Mouse (Mus musculus) MEL (cell line): Measurements from ENCODE around the gene Gm45233. TPM values are rescaled to one million over a fixed set of nuclear protein-coding genes. Genes with fewer than 3 reads are reported as not detected.
A peak's percentile ranks its signal among the peaks of the same experiment; 100 is the strongest.

ENCODE experiments used
- DNase-seq: peaks from one replicate; pipeline ENCODE4 v3.0.0; 2011; ENCODE audit warnings: low read depth, low spot score
- H3K27ac ChIP-seq: 2 replicates; pipeline ENCODE4 v1.5.1; 2012; ENCODE audit warnings: low read depth, mild to moderate bottlenecking, control low read depth, low read length, moderate library complexity; ENCODE audit not compliant: control insufficient read depth
- H3K27me3 ChIP-seq, 2 experiments: fragments of 150-350 bp in 1 of 2; sonication (generic) in 1 of 2; 2 replicates each; pipeline ENCODE4 v1.6.1; 2012; ENCODE audit warnings: low read length in 2 of 2, mild to moderate bottlenecking in 2 of 2, improper control_type of control experiment in 1 of 2, moderate library complexity in 1 of 2; ENCODE audit not compliant: insufficient read depth in 2 of 2, control insufficient read depth in 1 of 2
- H3K36me3 ChIP-seq, 2 experiments: 2 replicates each; pipeline ENCODE4 v1.6.1; 2012 to 2014; ENCODE audit warnings: low read length in 2 of 2, improper control_type of control experiment in 1 of 2, inconsistent platforms in 1 of 2, mild to moderate bottlenecking in 1 of 2; ENCODE audit not compliant: insufficient read depth in 2 of 2, control insufficient read depth in 1 of 2
- H3K4me1 ChIP-seq, 2 experiments: fragments of 150-350 bp in 1 of 2; sonication (generic) in 1 of 2; 2 replicates each; pipeline ENCODE4 v1.6.1; 2012; ENCODE audit warnings: low read length in 2 of 2, improper control_type of control experiment in 1 of 2, mild to moderate bottlenecking in 1 of 2; ENCODE audit not compliant: insufficient read depth in 2 of 2, control insufficient read depth in 1 of 2
- H3K4me3 ChIP-seq, 2 experiments: fragments of 150-350 bp in 1 of 2; sonication (generic) in 1 of 2; 2 replicates each; pipeline ENCODE4 v1.5.1; 2012; ENCODE audit warnings: low read depth in 2 of 2, low read length in 2 of 2, mild to moderate bottlenecking in 2 of 2, moderate library complexity in 2 of 2, control low read depth in 1 of 2, improper control_type of control experiment in 1 of 2; ENCODE audit not compliant: control insufficient read depth in 1 of 2, insufficient read depth in 1 of 2
- H3K79me2 ChIP-seq: 2 replicates; pipeline ENCODE4 v1.6.1; 2012; ENCODE audit warnings: mild to moderate bottlenecking, low read length, moderate library complexity; ENCODE audit not compliant: control insufficient read depth, poor library complexity, insufficient read depth
- H3K9ac ChIP-seq: 2 replicates; pipeline ENCODE4 v1.6.1; 2012; ENCODE audit warnings: low read depth, mild to moderate bottlenecking, control low read depth, low read length, moderate library complexity; ENCODE audit not compliant: control insufficient read depth, poor library complexity, severe bottlenecking
- H3K9me3 ChIP-seq: fragments of 150-350 bp; sonication (generic); replicated peaks from 2 replicates; pipeline ENCODE4 v1.6.1; 2012; ENCODE audit warnings: mild to moderate bottlenecking, low read length, improper control_type of control experiment, moderate library complexity; ENCODE audit not compliant: insufficient read depth
- BHLHE40 ChIP-seq: IDR thresholded peaks from 2 replicates; pipeline ENCODE4 v1.6.1; 2012; ENCODE audit warnings: low read depth, mild to moderate bottlenecking, inconsistent platforms, low read length, improper control_type of control experiment, borderline replicate concordance
- CHD1 ChIP-seq: IDR thresholded peaks from 2 replicates; pipeline ENCODE4 v1.6.1; 2012; ENCODE audit warnings: low read depth, mild to moderate bottlenecking, inconsistent platforms, low read length, improper control_type of control experiment
- CHD2 ChIP-seq: IDR thresholded peaks from 2 replicates; pipeline ENCODE4 v1.6.1; 2011; ENCODE audit warnings: low read length, improper control_type of control experiment
- CTCF ChIP-seq, 3 experiments: IDR thresholded peaks in 2 of 3; conservative IDR thresholded peaks in 1 of 3; 2 replicates each; pipeline ENCODE4 v1.5.1; 2011 to 2012; ENCODE audit warnings: low read length in 3 of 3, low read depth in 2 of 3, mild to moderate bottlenecking in 2 of 3, improper control_type of control experiment in 1 of 3, inconsistent platforms in 1 of 3, mixed read lengths in 1 of 3, moderate library complexity in 1 of 3; ENCODE audit not compliant: control insufficient read depth in 1 of 3, insufficient read depth in 1 of 3, poor library complexity in 1 of 3, severe bottlenecking in 1 of 3
- E2F4 ChIP-seq: IDR thresholded peaks from 2 replicates; pipeline ENCODE4 v1.6.1; 2011; ENCODE audit warnings: low read depth, low read length, improper control_type of control experiment, borderline replicate concordance
- ELF1 ChIP-seq: IDR thresholded peaks from 2 replicates; pipeline ENCODE4 v1.6.1; 2014; ENCODE audit warnings: low read depth, mild to moderate bottlenecking, inconsistent platforms, low read length, improper control_type of control experiment, moderate library complexity
- EP300 ChIP-seq, 2 experiments: IDR thresholded peaks; 2 replicates each; pipeline ENCODE4 v1.6.1; 2011; ENCODE audit warnings: improper control_type of control experiment in 2 of 2, low read length in 2 of 2, low read depth in 1 of 2, mild to moderate bottlenecking in 1 of 2
- ETS1 ChIP-seq: IDR thresholded peaks from 2 replicates; pipeline ENCODE4 v1.6.1; 2012; ENCODE audit warnings: low read depth, mild to moderate bottlenecking, inconsistent platforms, low read length, improper control_type of control experiment, moderate library complexity
- GABPA ChIP-seq: IDR thresholded peaks from 2 replicates; pipeline ENCODE4 v1.6.1; 2012; ENCODE audit warnings: low read depth, mild to moderate bottlenecking, inconsistent platforms, low read length, improper control_type of control experiment, moderate library complexity
- GATA1 ChIP-seq: IDR thresholded peaks from 2 replicates; pipeline ENCODE4 v1.6.1; 2011; ENCODE audit warnings: low read depth, low read length, improper control_type of control experiment
- HCFC1 ChIP-seq: IDR thresholded peaks from 2 replicates; pipeline ENCODE4 v1.6.1; 2012; ENCODE audit warnings: low read depth, mild to moderate bottlenecking, inconsistent platforms, low read length, improper control_type of control experiment, moderate library complexity
- JUND ChIP-seq: IDR thresholded peaks from 2 replicates; pipeline ENCODE4 v1.6.1; 2011; ENCODE audit warnings: low read depth, mild to moderate bottlenecking, improper control_type of control experiment, low read length
- KAT2A ChIP-seq: conservative IDR thresholded peaks from 2 replicates; pipeline ENCODE4 v1.6.1; 2012; ENCODE audit warnings: low read depth, low read length, improper control_type of control experiment, inconsistent platforms
- MAX ChIP-seq: IDR thresholded peaks from 2 replicates; pipeline ENCODE4 v1.6.1; 2011; ENCODE audit warnings: low read length, improper control_type of control experiment
- MAZ ChIP-seq: IDR thresholded peaks from 2 replicates; pipeline ENCODE4 v1.6.1; 2012; ENCODE audit warnings: low read depth, mild to moderate bottlenecking, inconsistent platforms, low read length, improper control_type of control experiment
- MEF2A ChIP-seq: IDR thresholded peaks from 2 replicates; pipeline ENCODE4 v1.6.1; 2014; ENCODE audit warnings: low read depth, mild to moderate bottlenecking, inconsistent platforms, low read length, improper control_type of control experiment; ENCODE audit not compliant: poor library complexity, insufficient replicate concordance, severe bottlenecking; ENCODE audit errors: extremely low read depth
- MXI1 ChIP-seq: IDR thresholded peaks from 2 replicates; pipeline ENCODE4 v1.6.1; 2011; ENCODE audit warnings: mild to moderate bottlenecking, low read depth, low read length, improper control_type of control experiment
- MYB ChIP-seq: IDR thresholded peaks from 2 replicates; pipeline ENCODE4 v1.6.1; 2011; ENCODE audit warnings: mild to moderate bottlenecking, low read depth, low read length, improper control_type of control experiment
- MYC ChIP-seq: IDR thresholded peaks from 2 replicates; pipeline ENCODE4 v1.6.1; 2011; ENCODE audit warnings: low read depth, mild to moderate bottlenecking, low read length, improper control_type of control experiment, moderate library complexity
- NELFE ChIP-seq: IDR thresholded peaks from 2 replicates; pipeline ENCODE4 v1.6.1; 2011; ENCODE audit warnings: low read depth, low read length, improper control_type of control experiment
- NRF1 ChIP-seq: IDR thresholded peaks from 2 replicates; pipeline ENCODE4 v1.6.1; 2014; ENCODE audit warnings: low read depth, mild to moderate bottlenecking, inconsistent platforms, low read length, improper control_type of control experiment, moderate library complexity; ENCODE audit not compliant: poor library complexity, insufficient read depth, severe bottlenecking
- POLR2A ChIP-seq, 2 experiments: IDR thresholded peaks; 2 replicates each; pipeline ENCODE4 v1.6.1; 2011 to 2012; ENCODE audit warnings: low read length in 2 of 2, mild to moderate bottlenecking in 2 of 2, control low read depth in 1 of 2, improper control_type of control experiment in 1 of 2, low read depth in 1 of 2, moderate library complexity in 1 of 2; ENCODE audit not compliant: control insufficient read depth in 1 of 2, insufficient read depth in 1 of 2, poor library complexity in 1 of 2
- POLR2AphosphoS2 ChIP-seq: IDR thresholded peaks from 2 replicates; pipeline ENCODE4 v1.6.1; 2011; ENCODE audit warnings: low read length, improper control_type of control experiment
- POLR2AphosphoS5 ChIP-seq: IDR thresholded peaks from 2 replicates; pipeline ENCODE4 v1.6.1; 2012; ENCODE audit warnings: low read depth, borderline replicate concordance, mild to moderate bottlenecking, inconsistent platforms, low read length, moderate library complexity, mixed read lengths
- RAD21 ChIP-seq: IDR thresholded peaks from 2 replicates; pipeline ENCODE4 v1.6.1; 2011; ENCODE audit warnings: mild to moderate bottlenecking, low read depth, low read length, improper control_type of control experiment
- RCOR1 ChIP-seq: IDR thresholded peaks from 2 replicates; pipeline ENCODE4 v1.6.1; 2012; ENCODE audit warnings: low read depth, mild to moderate bottlenecking, inconsistent platforms, low read length, improper control_type of control experiment
- SIN3A ChIP-seq: IDR thresholded peaks from 2 replicates; pipeline ENCODE4 v1.6.1; 2012; ENCODE audit warnings: low read length, improper control_type of control experiment, inconsistent platforms
- SMC3 ChIP-seq: IDR thresholded peaks from 2 replicates; pipeline ENCODE4 v1.6.1; 2011; ENCODE audit warnings: low read depth, low read length, improper control_type of control experiment
- TAL1 ChIP-seq: IDR thresholded peaks from 2 replicates; pipeline ENCODE4 v1.6.1; 2012; ENCODE audit warnings: mild to moderate bottlenecking, inconsistent platforms, low read length, moderate library complexity, mixed read lengths
- TBP ChIP-seq: IDR thresholded peaks from 2 replicates; pipeline ENCODE4 v1.8.0; 2011; ENCODE audit warnings: low read depth, low read length, improper control_type of control experiment
- TCF12 ChIP-seq: IDR thresholded peaks from 2 replicates; pipeline ENCODE4 v1.6.1; 2014; ENCODE audit warnings: low read depth, mild to moderate bottlenecking, inconsistent platforms, low read length, improper control_type of control experiment, moderate library complexity
- UBTF ChIP-seq: IDR thresholded peaks from 2 replicates; pipeline ENCODE4 v1.6.1; 2012; ENCODE audit warnings: low read depth, mild to moderate bottlenecking, inconsistent platforms, low read length, improper control_type of control experiment, moderate library complexity, borderline replicate concordance; ENCODE audit not compliant: insufficient read depth
- USF1 ChIP-seq: IDR thresholded peaks from 2 replicates; pipeline ENCODE4 v1.6.1; 2014; ENCODE audit warnings: low read depth, mild to moderate bottlenecking, inconsistent platforms, low read length, improper control_type of control experiment, moderate library complexity
- ZC3H11A ChIP-seq: IDR thresholded peaks from 2 replicates; pipeline ENCODE4 v1.6.1; 2012; ENCODE audit warnings: low read depth, mild to moderate bottlenecking, inconsistent platforms, low read length, improper control_type of control experiment
- ZKSCAN1 ChIP-seq: IDR thresholded peaks from 2 replicates; pipeline ENCODE4 v1.6.1; 2012; ENCODE audit warnings: low read depth, mild to moderate bottlenecking, inconsistent platforms, low read length, improper control_type of control experiment, moderate library complexity
- ZNF384 ChIP-seq: IDR thresholded peaks from 2 replicates; pipeline ENCODE4 v1.6.1; 2012; ENCODE audit warnings: low read depth, mild to moderate bottlenecking, inconsistent platforms, low read length, improper control_type of control experiment
- polyA plus RNA-seq, 2 experiments: library from polyadenylated mRNA; stranded (reverse) in 1 of 2; unstranded in 1 of 2; fragments of >175 nt in 1 of 2; fragments of >200 nt in 1 of 2; gene quantifications; 2 replicates each; pipeline versions ENCODE4 v1.2.1 to v1.2.4; 2012; ENCODE audit warnings: low replicate concordance in 2 of 2, low read depth in 1 of 2; ENCODE audit not compliant: insufficient read length in 2 of 2, insufficient read depth in 1 of 2, missing spikeins in 1 of 2
- total RNA-seq: library from RNA; depleted of rRNA; stranded (reverse); fragments of 300-350 nt; gene quantifications from 2 replicates; pipeline ENCODE4 v1.2.3, GENCODE M21; 2012

Gm45233 gene
- total and polyA plus RNA-seq, 3 experiments = 0.42 TPM; not detected in 2

- DNase-seq = peak; percentile 90
- H3K36me3 ChIP-seq = peaks cover 0 to 18% of the 10 kb centered on the region in 2 experiments; a peak in 2 of 4 replicates
- peaks cover 25% of the 10 kb centered on the region for H3K79me2 ChIP-seq
- peak overlapping the region; percentile 82 for H3K9ac ChIP-seq
- peak overlapping the region; percentile 73 for H3K27ac ChIP-seq
- H3K4me3 ChIP-seq = peak overlapping the region; percentile 61 to 70
- no peaks in the 10 kb centered on the region for H3K27me3 ChIP-seq
- H3K4me1 ChIP-seq = peaks cover 2 to 39% of the 10 kb centered on the region in 2 experiments; a peak in 2 of 4 replicates
- no peaks in the 10 kb centered on the region for H3K9me3 ChIP-seq
- TF ChIP-seq GABPA (no peak), BHLHE40 (no peak), SMC3 (no peak), USF1 (no peak), RAD21 (no peak), TCF12 (peak; percentile 72), CTCF (IDR thresholded peaks at IDR 0.05 in 2 of 3, conservative IDR thresholded peaks at IDR 0.05 in 1 of 3; ENCODE audit: control insufficient read depth in 1 of 3, insufficient read depth in 1 of 3, low read depth in 2 of 3, low read length in 3 of 3, poor library complexity in 1 of 3, severe bottlenecking in 1 of 3) (no peak), MAX (peak; percentile 41; the same call in 1 of the 2 replicates), TAL1 (no peak), POLR2AphosphoS2 (no peak; the same call in 1 of the 2 replicates), EP300 (IDR thresholded peaks at IDR 0.05; ENCODE audit: low read depth in 1 of 2, low read length in 2 of 2) (no peak), KAT2A (no peak; the same call in 1 of the 2 replicates), NRF1 (no peak), POLR2AphosphoS5 (peak; percentile 73; the same call in 1 of the 2 replicates), ZC3H11A (no peak), MEF2A (no peak), CHD2 (no peak), ETS1 (peak; percentile 28; the same call in 1 of the 2 replicates), UBTF (no peak), MAZ (0 out of 2 replicates have a peak, but pooled peaks have one; percentile 7), ZKSCAN1 (no peak), GATA1 (no peak), POLR2A (IDR thresholded peaks at IDR 0.05; ENCODE audit: control insufficient read depth in 1 of 2, insufficient read depth in 1 of 2, low read depth in 1 of 2, low read length in 2 of 2, poor library complexity in 1 of 2) (peak in 1 of 2 experiments; percentile 85; a peak in 3 of 4 replicates), MYC (peak; percentile 11; the same call in 1 of the 2 replicates), HCFC1 (peak; percentile 59), E2F4 (peak; percentile 39; the same call in 1 of the 2 replicates), RCOR1 (no peak), NELFE (peak; percentile 81), TBP (0 out of 2 replicates have a peak, but pooled peaks have one; percentile 62), JUND (no peak), MXI1 (0 out of 2 replicates have a peak, but pooled peaks have one; percentile 24), ELF1 (peak; percentile 89), ZNF384 (no peak), SIN3A (peak; percentile 74), CHD1 (no peak), MYB (no peak)
Measured at GRCm38 (mm10) chr7:43443126-43443916, 607 bp upstream of the Gm45233 start.
